Mouse (Mus musculus) midbrain, embryonic 11.5 days (tissue): ENCODE data around the gene Arhgap28. TPM values are rescaled to one million over a fixed set of nuclear protein-coding genes. Genes with fewer than 3 reads are reported as not detected.

ENCODE experiments used
- ATAC-seq: fragments of 200-750 bp; cut with Nextera tagmentation; 2 replicates; pipeline ENCODE4 v1.8.0; 2017; ENCODE audit warnings: moderate TSS enrichment, moderate library complexity; ENCODE audit not compliant: low FRiP score
- DNase-seq: peaks from one replicate; pipeline ENCODE4 v3.0.0; 2015; ENCODE audit warnings: low spot score; ENCODE audit errors: missing footprints
- H3K27ac ChIP-seq: fragments of 300-500 bp; sonication (generic); 2 replicates; pipeline ENCODE4 v1.5.1; 2014; ENCODE audit warnings: low read depth, low read length
- H3K27me3 ChIP-seq: fragments of 300-500 bp; sonication (generic); 2 replicates; pipeline ENCODE4 v1.6.1; 2014; ENCODE audit warnings: mild to moderate bottlenecking, low read length, moderate library complexity, mixed read lengths; ENCODE audit not compliant: control insufficient read depth, insufficient read depth
- H3K36me3 ChIP-seq: fragments of 300-500 bp; sonication (generic); 2 replicates; pipeline ENCODE4 v1.6.1; 2014; ENCODE audit warnings: mild to moderate bottlenecking, low read length, moderate library complexity, mixed read lengths; ENCODE audit not compliant: control insufficient read depth, insufficient read depth
- H3K4me1 ChIP-seq: fragments of 300-500 bp; sonication (generic); 2 replicates; pipeline ENCODE4 v1.6.1; 2014; ENCODE audit warnings: low read length; ENCODE audit not compliant: control insufficient read depth, insufficient read depth
- H3K4me2 ChIP-seq: fragments of 300-500 bp; sonication (generic); 2 replicates; pipeline ENCODE4 v1.6.1; 2014; ENCODE audit warnings: mild to moderate bottlenecking, moderate library complexity
- H3K4me3 ChIP-seq: fragments of 300-500 bp; sonication (generic); 2 replicates; pipeline ENCODE4 v1.5.1; 2014; ENCODE audit warnings: low read depth, low read length
- H3K9ac ChIP-seq: fragments of 300-500 bp; sonication (generic); 2 replicates; pipeline ENCODE4 v1.6.1; 2014; ENCODE audit warnings: low read length
- H3K9me3 ChIP-seq: fragments of 300-500 bp; sonication (generic); 2 replicates; pipeline ENCODE4 v1.6.1; 2016; ENCODE audit warnings: low read length; ENCODE audit not compliant: control insufficient read depth
- whole genome bisulfite sequencing: fragments of 180-500 bp; shearing (Covaris S2); extraction: QIAGEN DNeasy Blood & Tissue Kit; methylation state at CpG from one replicate; pipeline ENCODE4 v1.1.7; 2014; 5-methylcytosine and 5-hydroxymethylcytosine counted together
- polyA plus RNA-seq: library from polyadenylated mRNA; unstranded; fragments of >200 nt; fragmentation: Nextera tagmentation; extraction: Ambion mirVana; gene quantifications from 2 replicates; pipeline ENCODE4 v1.2.1, GENCODE M21; 2014

The Arhgap28 gene
- polyA plus RNA-seq, 1 experiment from 2014 or later, result 21.7 TPM

- Histone ChIP-seq H3K9ac (no peak overlapping the region), H3K4me3 (no peak overlapping the region), H3K27ac (no peak overlapping the region), H3K4me2 (no peak overlapping the region), H3K36me3 (no peaks in the 10 kb centered on the region), H3K27me3 (no peaks in the 10 kb centered on the region; the same call in 1 of the 2 replicates), H3K9me3 (no peaks in the 10 kb centered on the region), H3K4me1 (peaks cover 3% of the 10 kb centered on the region; the same call in 1 of the 2 replicates)
- no peak for ATAC-seq
- 83% methylated on average over 5 of the region's 5 CpGs for WGBS
- DNase-seq, result no peak
These were observed 49.0 kb downstream of the Arhgap28 start for GRCm38 (mm10) chr17:67954961-67955360.

- H3K4me3 ChIP-seq, result no peak overlapping the region
- H3K9me3 ChIP-seq, result no peaks in the 10 kb centered on the region
- no peaks in the 10 kb centered on the region for H3K36me3 ChIP-seq
- H3K4me1 ChIP-seq, result no peaks in the 10 kb centered on the region
- H3K9ac ChIP-seq, result no peak overlapping the region
- H3K4me2 ChIP-seq, result no peak overlapping the region
- 67% methylated on average over 11 of the region's 11 CpGs for WGBS
- no peak for DNase-seq
- H3K27ac ChIP-seq, result no peak overlapping the region
- ATAC-seq, result no peak
- H3K27me3 ChIP-seq, result no peaks in the 10 kb centered on the region; the same call in 1 of the 2 replicates
These were observed 53.3 kb downstream of the Arhgap28 start for GRCm38 (mm10) chr17:67950523-67951213.

GRCm38 (mm10) chr17:67948601-67949000, 55.3 kb downstream of the Arhgap28 start:
- DNase-seq, result no peak
- Histone ChIP-seq H3K36me3 (no peaks in the 10 kb centered on the region), H3K4me1 (no peaks in the 10 kb centered on the region), H3K4me3 (no peak overlapping the region), H3K4me2 (no peak overlapping the region), H3K27me3 (no peaks in the 10 kb centered on the region), H3K9ac (no peak overlapping the region), H3K9me3 (no peaks in the 10 kb centered on the region), H3K27ac (no peak overlapping the region)
- ATAC-seq, result no peak
- 86% methylated on average over 5 of the region's 5 CpGs for WGBS

- DNase-seq (no peak), ATAC-seq (no peak)
- no peaks in the 10 kb centered on the region for H3K4me1 ChIP-seq
- no peaks in the 10 kb centered on the region for H3K27me3 ChIP-seq
- 54% methylated on average over 7 of the region's 7 CpGs for WGBS
- no peak overlapping the region for H3K27ac ChIP-seq
- no peak overlapping the region for H3K4me3 ChIP-seq
- no peak overlapping the region for H3K9ac ChIP-seq
- H3K36me3 ChIP-seq, result no peaks in the 10 kb centered on the region
- no peak overlapping the region for H3K4me2 ChIP-seq
- H3K9me3 ChIP-seq, result no peaks in the 10 kb centered on the region
These were observed 58.5 kb downstream of the Arhgap28 start for GRCm38 (mm10) chr17:67945453-67945852.

- Histone ChIP-seq H3K4me2 (no peak overlapping the region), H3K9ac (no peak overlapping the region), H3K4me3 (no peak overlapping the region), H3K27ac (no peak overlapping the region), H3K27me3 (no peaks in the 10 kb centered on the region), H3K36me3 (no peaks in the 10 kb centered on the region), H3K9me3 (no peaks in the 10 kb centered on the region), H3K4me1 (no peaks in the 10 kb centered on the region)
- DNase-seq, result peak; percentile 44
- no peak for ATAC-seq
- 93% methylated on average over 7 of the region's 7 CpGs for WGBS
These were observed 59.7 kb downstream of the Arhgap28 start for GRCm38 (mm10) chr17:67944256-67944655.

- 91% methylated on average over 6 of the region's 6 CpGs for WGBS
- DNase-seq (no peak), ATAC-seq (no peak)
- Histone ChIP-seq H3K9me3 (no peaks in the 10 kb centered on the region), H3K4me2 (no peak overlapping the region), H3K9ac (no peak overlapping the region), H3K27me3 (no peaks in the 10 kb centered on the region), H3K27ac (no peak overlapping the region), H3K36me3 (no peaks in the 10 kb centered on the region), H3K4me1 (no peaks in the 10 kb centered on the region), H3K4me3 (no peak overlapping the region)
These were observed 62.9 kb downstream of the Arhgap28 start for GRCm38 (mm10) chr17:67941026-67941425.

- no peaks in the 10 kb centered on the region for H3K4me1 ChIP-seq
- H3K9ac ChIP-seq, result no peak overlapping the region
- no peak for DNase-seq
- no peak overlapping the region for H3K27ac ChIP-seq
- 95% methylated on average over 3 of the region's 3 CpGs for WGBS
- no peaks in the 10 kb centered on the region for H3K36me3 ChIP-seq
- ATAC-seq, result no peak
- H3K27me3 ChIP-seq, result no peaks in the 10 kb centered on the region
- H3K9me3 ChIP-seq, result no peaks in the 10 kb centered on the region
- no peak overlapping the region for H3K4me3 ChIP-seq
- H3K4me2 ChIP-seq, result no peak overlapping the region
These were observed 66.9 kb downstream of the Arhgap28 start for GRCm38 (mm10) chr17:67937050-67937449.

GRCm38 (mm10) chr17:67935556-67935955, 68.4 kb downstream of the Arhgap28 start:
- no peaks in the 10 kb centered on the region for H3K36me3 ChIP-seq
- no peak overlapping the region for H3K4me3 ChIP-seq
- no peak overlapping the region for H3K4me2 ChIP-seq
- no peaks in the 10 kb centered on the region for H3K9me3 ChIP-seq
- ATAC-seq (no peak), DNase-seq (no peak)
- 89% methylated on average over 4 of the region's 4 CpGs for WGBS
- H3K9ac ChIP-seq, result no peak overlapping the region
- H3K27ac ChIP-seq, result no peak overlapping the region
- H3K27me3 ChIP-seq, result no peaks in the 10 kb centered on the region
- H3K4me1 ChIP-seq, result no peaks in the 10 kb centered on the region

GRCm38 (mm10) chr17:67931396-67931795, 72.5 kb downstream of the Arhgap28 start:
- 69% methylated on average over 6 of the region's 6 CpGs for WGBS
- no peak for DNase-seq
- no peak overlapping the region for H3K4me2 ChIP-seq
- no peaks in the 10 kb centered on the region for H3K36me3 ChIP-seq
- H3K9me3 ChIP-seq, result no peaks in the 10 kb centered on the region
- no peaks in the 10 kb centered on the region for H3K27me3 ChIP-seq
- no peak overlapping the region for H3K9ac ChIP-seq
- H3K4me1 ChIP-seq, result no peaks in the 10 kb centered on the region
- no peak overlapping the region for H3K4me3 ChIP-seq
- ATAC-seq, result no peak
- H3K27ac ChIP-seq, result no peak overlapping the region
